Mouse (Mus musculus) ES-Bruce4 (cell line): ENCODE measurements around the gene Frmd4b. TPM values are rescaled to one million over a fixed set of nuclear protein-coding genes. Genes with fewer than 3 reads are reported as not detected.
"Not testable (repeated sequence)": the region's sequence is repeated elsewhere in the genome, so short reads cannot be mapped to it uniquely, and the experiment has no call there.

ENCODE experiments used
- H3K27ac ChIP-seq: 2 replicates; pipeline ENCODE4 v1.5.1; 2012; ENCODE audit warnings: low read length, inconsistent platforms; ENCODE audit not compliant: insufficient read depth
- H3K27me3 ChIP-seq: 2 replicates; pipeline ENCODE4 v1.6.1; 2012; ENCODE audit warnings: mild to moderate bottlenecking, low read length, inconsistent platforms; ENCODE audit not compliant: control insufficient read depth, poor library complexity, insufficient read depth, severe bottlenecking
- H3K36me3 ChIP-seq: 2 replicates; pipeline ENCODE4 v1.6.1; 2012; ENCODE audit warnings: inconsistent platforms, mild to moderate bottlenecking, low read length, moderate library complexity; ENCODE audit not compliant: control insufficient read depth, poor library complexity, insufficient read depth, severe bottlenecking
- H3K4me1 ChIP-seq: one replicate; pipeline ENCODE4 v1.8.1; 2011; ENCODE audit warnings: low read length; ENCODE audit not compliant: control insufficient read depth, insufficient read depth
- H3K4me3 ChIP-seq: 2 replicates; pipeline ENCODE4 v1.5.1; 2011; ENCODE audit warnings: low read depth, mild to moderate bottlenecking, low read length
- H3K9ac ChIP-seq: 2 replicates; pipeline ENCODE4 v1.6.1; 2012; ENCODE audit warnings: low read depth, mild to moderate bottlenecking, inconsistent platforms; ENCODE audit not compliant: poor library complexity, severe bottlenecking
- H3K9me3 ChIP-seq: replicated peaks from 2 replicates; pipeline ENCODE4 v1.6.1; 2012; ENCODE audit warnings: mild to moderate bottlenecking, low read length, inconsistent platforms; ENCODE audit not compliant: control insufficient read depth, poor library complexity, insufficient read depth, severe bottlenecking
- CTCF ChIP-seq: IDR thresholded peaks from one replicate; pipeline ENCODE4 v1.8.1; 2011; ENCODE audit warnings: low read depth, low read length
- EP300 ChIP-seq: IDR thresholded peaks from 2 replicates; pipeline ENCODE4 v1.6.1; 2011; ENCODE audit warnings: low read depth, low read length; ENCODE audit not compliant: insufficient read depth
- POLR2A ChIP-seq: IDR thresholded peaks from one replicate; pipeline ENCODE4 v1.8.1; 2011; ENCODE audit warnings: low read length; ENCODE audit not compliant: insufficient read depth
- polyA plus RNA-seq: library from polyadenylated mRNA; stranded (reverse); fragments of >200 nt; gene quantifications from 2 replicates; pipeline ENCODE4 v1.2.4, GENCODE M21; 2011; ENCODE audit warnings: low read depth; ENCODE audit not compliant: missing spikeins, insufficient read depth, insufficient read length

Gene Frmd4b
- polyA plus RNA-seq, 1 experiment, result 27.8 TPM

GRCm38 (mm10) chr6:97431309-97432004 is 185.9 kb downstream of the Frmd4b start:
- Histone ChIP-seq H3K4me1 (no peaks in the 10 kb centered on the region), H3K4me3 (no peak overlapping the region), H3K27ac (no peak overlapping the region), H3K9ac (no peak overlapping the region), H3K36me3 (no peaks in the 10 kb centered on the region), H3K27me3 (no peaks in the 10 kb centered on the region), H3K9me3 (0 out of 2 replicates have a peak, but pooled peaks cover 3% of the 10 kb centered on the region)
- no peak for TF ChIP-seq CTCF

DNA sequence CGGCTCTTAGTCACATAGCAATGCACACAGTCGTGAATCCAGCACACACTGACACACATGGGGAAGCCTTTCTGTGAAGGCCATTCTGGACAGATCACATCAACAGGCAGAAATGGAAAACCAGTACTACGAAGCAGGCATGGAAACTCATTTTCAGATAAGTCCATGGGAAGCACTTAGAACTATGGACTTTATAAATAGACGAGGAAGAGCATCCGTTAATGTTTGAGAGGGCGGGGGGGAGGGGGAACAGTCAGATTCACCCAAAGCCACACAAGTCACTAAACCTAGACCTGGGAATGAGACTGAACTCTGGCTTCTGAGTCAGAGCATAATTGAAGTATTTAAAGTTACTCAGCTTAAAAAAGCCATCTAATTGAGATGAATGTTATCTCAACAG is 186.8 kb downstream of the Frmd4b start:
- Histone ChIP-seq H3K9ac (no peak overlapping the region), H3K36me3 (no peaks in the 10 kb centered on the region), H3K4me1 (no peaks in the 10 kb centered on the region), H3K4me3 (no peak overlapping the region), H3K27ac (no peak overlapping the region), H3K9me3 (no peaks in the 10 kb centered on the region), H3K27me3 (no peaks in the 10 kb centered on the region)
- TF ChIP-seq POLR2A (no peak), CTCF (no peak), EP300 (no peak)

- no peaks in the 10 kb centered on the region for H3K9me3 ChIP-seq
- H3K27me3 ChIP-seq, result no peaks in the 10 kb centered on the region
- no peak overlapping the region for H3K4me3 ChIP-seq
- H3K36me3 ChIP-seq, result no peaks in the 10 kb centered on the region
- TF ChIP-seq EP300 (no peak), POLR2A (no peak), CTCF (no peak)
- no peak overlapping the region for H3K27ac ChIP-seq
- no peaks in the 10 kb centered on the region for H3K4me1 ChIP-seq
- no peak overlapping the region for H3K9ac ChIP-seq
Measured at GRCm38 (mm10) chr6:97429688-97430343, 187.5 kb downstream of the Frmd4b start.

DNA sequence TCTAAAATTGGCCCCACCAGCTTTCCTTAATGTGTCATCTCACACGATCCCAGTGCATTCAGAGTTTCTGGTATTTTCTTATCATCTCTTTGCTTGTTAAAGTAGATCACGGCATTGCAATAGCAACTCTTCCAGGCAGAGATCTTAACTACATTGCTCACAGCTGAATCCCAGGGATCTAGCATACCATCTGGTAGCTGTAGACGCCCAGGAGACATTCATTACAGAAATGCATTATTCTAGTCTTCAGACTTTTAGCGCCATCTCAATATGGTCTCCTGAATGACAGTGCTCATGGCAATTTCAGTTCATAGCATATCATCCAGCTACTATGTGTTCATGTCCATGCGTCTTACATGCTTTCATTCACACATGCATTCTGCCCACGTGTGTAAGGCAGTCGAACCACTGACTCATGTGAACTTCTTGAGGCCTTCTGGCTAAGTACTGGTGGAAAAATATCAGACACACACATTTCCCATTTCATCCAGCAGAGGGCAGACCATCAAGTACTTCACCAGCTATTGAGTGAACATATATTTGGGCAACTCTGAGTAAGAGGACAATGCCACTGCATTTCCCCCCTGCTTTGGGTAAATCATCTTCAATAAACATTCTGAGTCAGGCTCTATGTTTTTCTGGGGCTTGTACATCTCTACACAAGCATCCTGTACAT is 197.4 kb downstream of the Frmd4b start:
- Histone ChIP-seq H3K4me1 (no peaks in the 10 kb centered on the region), H3K9me3 (no peaks in the 10 kb centered on the region), H3K4me3 (no peak overlapping the region), H3K27ac (no peak overlapping the region), H3K9ac (no peak overlapping the region), H3K36me3 (no peaks in the 10 kb centered on the region), H3K27me3 (no peaks in the 10 kb centered on the region)
- no peak for TF ChIP-seq POLR2A
- TF ChIP-seq EP300, result no peak
- peak; percentile 36 for TF ChIP-seq CTCF

DNA sequence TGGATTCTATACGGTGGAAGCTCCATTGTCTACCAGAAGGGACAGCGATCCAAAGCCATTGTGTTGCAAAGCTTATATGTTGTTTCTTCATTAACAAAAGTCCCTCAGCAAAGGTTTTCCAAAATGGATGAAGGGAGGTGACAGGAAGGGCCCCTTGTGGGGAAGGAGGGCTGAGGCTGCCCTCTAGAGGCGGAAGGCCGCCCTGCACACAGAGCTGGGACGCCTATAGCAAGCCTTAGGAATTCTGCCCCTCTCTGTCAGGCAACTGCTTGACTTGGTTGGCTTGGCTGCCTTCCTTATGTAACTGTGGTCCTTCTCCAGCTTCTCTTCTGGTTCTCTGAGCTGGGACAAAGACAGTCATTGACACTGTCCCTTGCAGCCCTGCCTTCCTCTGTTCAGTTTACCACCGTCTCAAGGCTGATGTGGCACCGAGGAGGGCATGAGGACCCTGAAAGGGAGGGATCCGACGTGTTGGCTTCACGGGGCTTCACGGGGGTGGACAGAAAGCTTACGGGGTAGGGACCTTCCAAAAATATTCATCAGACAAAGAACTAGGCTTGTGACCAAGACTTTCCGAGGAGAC is 200.3 kb downstream of the Frmd4b start:
- Histone ChIP-seq H3K27me3 (no peaks in the 10 kb centered on the region), H3K4me3 (no peak overlapping the region), H3K4me1 (no peaks in the 10 kb centered on the region), H3K9ac (no peak overlapping the region), H3K9me3 (no peaks in the 10 kb centered on the region), H3K27ac (no peak overlapping the region), H3K36me3 (no peaks in the 10 kb centered on the region)
- TF ChIP-seq POLR2A, result no peak
- TF ChIP-seq CTCF, result peak; percentile 95

DNA sequence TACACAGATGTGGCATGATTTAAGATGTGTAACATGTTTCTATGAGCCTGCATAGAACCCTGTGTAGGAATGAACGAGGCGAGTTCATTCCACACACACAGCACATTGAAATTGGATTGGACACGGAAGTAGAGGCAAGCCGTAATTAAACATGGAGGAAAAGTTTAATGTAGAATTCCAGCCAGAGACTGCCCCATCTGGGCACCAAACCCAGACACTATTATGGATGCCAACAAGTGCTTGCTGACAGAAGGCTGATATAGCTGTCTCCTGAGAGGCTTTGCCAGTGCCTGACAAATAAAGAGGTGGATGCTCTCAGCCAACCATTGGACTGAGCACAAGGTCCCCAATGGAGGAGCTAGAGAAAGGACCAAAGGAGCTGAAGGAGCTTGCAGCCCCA is 201.8 kb downstream of the Frmd4b start:
- H3K4me3 ChIP-seq, result not testable (repeated sequence)

More for the DNA sequence above, 201.8 kb downstream of the Frmd4b start:
- H3K9me3 ChIP-seq, H3K36me3 ChIP-seq, H3K27ac ChIP-seq, H3K4me1 ChIP-seq, H3K27me3 ChIP-seq, H3K9ac ChIP-seq: not testable (repeated sequence)
